Mouse (Mus musculus) left cerebral cortex, postnatal 36 days (tissue): ENCODE results near the gene Hist2h2aa2. TPM values are rescaled to one million over a fixed set of nuclear protein-coding genes. Genes with fewer than 3 reads are reported as not detected.
A peak's percentile ranks its signal among the peaks of the same experiment; 100 is the strongest.
"Not testable (repeated sequence)": the region's sequence is repeated elsewhere in the genome, so short reads cannot be mapped to it uniquely, and the experiment has no call there.

Source experiments
- DNase-seq, 2 experiments: peaks; one replicate each; pipeline ENCODE4 v3.0.0; 2021 to 2022; ENCODE audit warnings: low spot score in 2 of 2, mixed read lengths in 1 of 2
- intact Hi-C: fragments of 180-260 bp; cut with DNase I; formaldehyde crosslinking; loops from one replicate; pipeline ENCODE4 v1.15.1; 2025
- total RNA-seq, 2 experiments: library from RNA; stranded (reverse); gene quantifications; 2 replicates each; pipeline ENCODE4 v1.2.3; 2021

Gene Hist2h2aa2
- total RNA-seq, 2 experiments from 2014 or later: 204 to 210 TPM

GRCm38 (mm10) chr3:96240799-96241197, 722 bp upstream of the Hist2h2aa2 start:
- intact Hi-C loops: no loop called here
- no peak for DNase-seq

DNA sequence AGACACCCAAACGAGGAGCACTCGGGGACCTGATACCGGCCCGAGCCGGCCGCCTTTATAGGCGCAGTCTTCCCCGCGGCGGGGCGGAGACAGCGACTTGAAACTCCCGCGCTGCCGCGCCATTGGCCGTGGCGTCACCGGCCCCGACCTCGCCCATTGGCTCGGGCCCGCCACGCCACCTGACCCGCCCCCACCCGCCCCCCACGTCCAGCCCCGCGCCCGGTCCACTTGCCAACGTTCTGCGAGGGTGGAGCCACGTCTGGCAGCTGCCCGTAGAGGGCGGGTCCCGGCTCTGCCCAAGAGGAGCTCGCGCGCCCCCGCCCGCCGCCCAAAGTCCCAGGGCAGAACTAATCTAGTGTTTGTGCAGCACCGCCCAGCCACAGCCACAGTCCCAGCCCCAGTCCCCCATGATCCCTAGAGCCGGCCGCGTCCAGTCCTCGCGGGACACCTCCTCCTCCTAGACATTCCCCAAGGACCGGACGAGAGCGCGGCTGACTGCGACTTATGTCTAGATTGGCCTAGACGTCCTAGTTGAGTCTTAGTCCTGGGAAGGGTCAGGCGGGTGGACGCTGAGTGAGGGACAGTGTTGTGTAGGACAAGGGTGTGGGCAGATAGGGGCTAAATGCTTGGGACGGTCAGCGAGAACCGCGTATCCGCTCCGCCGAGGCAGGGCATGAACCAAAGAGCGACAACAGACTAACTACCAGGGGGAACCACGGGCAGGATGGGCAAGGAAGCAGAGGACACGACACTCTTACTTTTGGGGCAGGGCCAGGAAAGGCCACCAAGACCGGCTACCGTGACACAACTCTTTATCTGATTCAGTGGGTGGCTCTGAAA, 902 bp downstream of the Hist2h2aa2 start, which contains the start of gene Hist2h3c2:
Hist2h3c2 (minus strand) TSS at position 174 of the 840 bp plus-strand sequence.
- intact Hi-C loops: not testable (repeated sequence)
- DNase-seq: peak; percentile 45 to 66

DNA sequence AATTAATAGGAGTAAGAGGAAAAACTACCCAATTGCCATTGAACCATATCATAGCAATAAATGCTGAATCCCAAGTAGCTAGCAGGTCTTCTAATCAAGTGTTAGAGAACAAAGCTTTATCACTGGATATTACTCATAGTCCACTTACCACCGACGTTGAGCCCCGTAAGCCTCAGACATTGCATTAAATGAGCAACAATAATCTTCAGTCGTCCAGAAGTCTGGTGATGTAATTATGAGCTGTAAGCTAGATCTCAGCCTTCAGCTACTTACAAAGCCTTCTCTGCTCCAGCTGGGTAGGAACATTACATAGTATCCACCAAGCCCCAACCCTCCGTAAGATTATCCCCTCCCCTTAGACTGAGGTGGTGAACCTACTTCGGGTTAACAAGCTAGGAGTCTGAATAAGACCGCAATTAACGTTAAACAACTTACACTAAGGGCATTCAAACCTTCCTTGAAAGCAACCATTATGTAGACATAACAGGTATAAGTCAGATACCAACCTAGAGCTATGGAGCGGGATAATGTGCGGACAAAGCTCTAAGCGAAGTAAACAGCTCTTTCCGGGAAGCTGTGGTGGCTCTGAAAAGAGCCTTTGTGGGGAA, 2.1 kb downstream of the Hist2h2aa2 start:
- intact Hi-C loops: no loop called here
- no peak for DNase-seq

DNA sequence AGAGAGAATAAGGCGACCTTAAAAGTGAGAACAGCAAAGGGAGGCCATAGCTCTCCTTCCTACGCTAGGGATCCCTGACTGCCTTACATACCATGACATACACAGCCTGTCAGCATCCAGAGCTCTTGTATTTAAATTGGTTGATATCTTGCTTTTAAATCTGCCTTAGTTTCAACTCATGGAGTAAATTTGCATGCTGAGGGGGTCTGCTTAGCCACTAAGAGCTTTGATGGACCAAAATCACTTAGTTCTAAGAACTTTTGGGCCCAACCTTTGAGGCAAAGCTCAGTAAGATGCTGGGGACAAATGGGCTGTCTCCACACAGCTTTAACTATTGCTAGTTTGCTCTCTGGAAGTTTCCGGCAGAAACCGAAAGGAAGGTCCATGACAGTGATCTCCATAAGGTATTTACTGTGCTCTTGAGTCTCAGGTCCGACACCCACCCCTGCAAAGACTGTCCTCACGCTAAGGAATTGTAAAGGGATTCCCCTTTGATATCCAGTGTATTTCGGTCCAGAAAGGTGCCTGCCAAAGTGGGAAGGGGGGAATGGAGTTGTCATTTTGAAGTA, 2.7 kb downstream of the Hist2h2aa2 start:
- no peak for DNase-seq
- intact Hi-C loops: no loop called here

DNA sequence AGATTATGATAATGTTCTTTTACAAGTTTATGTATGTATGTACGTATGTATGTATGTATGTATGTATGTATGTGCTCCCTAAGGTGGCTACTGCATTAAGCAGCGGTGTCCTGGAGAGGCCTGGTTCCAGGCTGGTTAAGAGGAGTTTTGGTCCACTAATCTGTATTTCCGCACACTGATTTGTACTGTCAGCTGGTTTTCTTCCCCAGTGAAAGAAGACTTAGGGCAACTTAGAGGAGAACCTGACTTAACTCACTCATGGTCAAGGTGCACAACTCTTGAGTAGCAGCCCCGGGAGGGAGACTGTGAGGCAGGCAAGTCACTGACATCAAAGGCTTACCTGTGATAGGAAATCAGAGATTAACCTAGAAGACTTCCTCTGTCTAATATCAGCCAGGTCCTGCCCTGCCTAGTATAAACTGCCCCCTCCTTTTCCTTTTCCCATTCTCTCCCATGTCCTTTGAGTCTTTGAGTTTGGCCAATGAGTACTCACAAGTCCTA, 3.2 kb downstream of the Hist2h2aa2 start:
- DNase-seq: no peak
- intact Hi-C loops: no loop called here

DNA sequence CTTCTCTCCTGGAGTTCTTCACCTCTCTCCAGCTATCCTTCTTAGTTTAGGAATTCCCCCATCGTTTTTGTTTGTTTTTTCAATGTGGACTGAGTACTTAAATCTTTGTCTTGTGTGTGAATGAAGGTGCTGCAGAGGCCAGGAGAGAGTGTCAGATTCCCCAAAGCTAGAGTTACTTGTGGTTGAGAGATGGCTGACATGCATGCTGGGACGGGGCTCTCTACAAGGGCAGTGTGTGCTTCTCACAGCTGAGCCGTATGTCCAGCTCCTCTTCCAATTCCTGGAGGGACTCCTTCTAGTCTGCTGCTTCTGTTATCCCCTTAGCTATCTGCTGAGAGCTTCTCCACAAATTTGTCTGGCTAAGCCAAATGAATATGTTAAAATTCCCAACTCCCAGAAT, 4.2 kb downstream of the Hist2h2aa2 start:
- intact Hi-C loops: no loop called here
- no peak for DNase-seq

GRCm38 (mm10) chr3:96234914-96235313, 5.2 kb downstream of the Hist2h2aa2 start:
- intact Hi-C loops: no loop called here
- no peak for DNase-seq

- DNase-seq: no peak
- intact Hi-C loops: no loop called here
Measured at GRCm38 (mm10) chr3:96231758-96232120, 8.3 kb downstream of the Hist2h2aa2 start.

- intact Hi-C loops: no loop called here
- DNase-seq: no peak
Measured at GRCm38 (mm10) chr3:96230910-96231757, 8.9 kb downstream of the Hist2h2aa2 start.

DNA sequence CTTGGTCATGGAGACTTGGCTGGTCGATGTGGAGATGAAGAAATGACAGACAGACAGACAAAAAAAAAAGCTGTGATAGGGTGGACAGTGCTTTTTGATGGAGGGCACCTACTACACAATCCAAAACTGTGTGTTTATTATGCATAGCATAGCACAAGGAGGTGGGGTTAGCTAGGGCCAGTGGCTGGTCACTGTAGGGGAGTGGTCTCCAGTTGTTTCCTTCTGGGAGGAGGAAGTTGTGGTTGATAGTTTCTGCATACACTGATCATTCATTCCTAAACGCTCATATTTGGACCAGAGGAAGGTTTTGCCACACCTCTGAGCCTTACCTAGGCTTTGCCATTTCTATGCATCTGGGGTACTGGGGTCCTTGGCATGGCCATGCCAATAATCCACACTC, 9.7 kb downstream of the Hist2h2aa2 start:
- intact Hi-C loops: no loop called here

GRCm38 (mm10) chr3:96228828-96229227, 11.2 kb downstream of the Hist2h2aa2 start:
- intact Hi-C loops: no loop called here
- DNase-seq: no peak

More for the DNA sequence above, 9.7 kb downstream of the Hist2h2aa2 start:
- DNase-seq: no peak

- no peak for DNase-seq
Measured at GRCm38 (mm10) chr3:96226695-96227648, 13.1 kb downstream of the Hist2h2aa2 start.

DNA sequence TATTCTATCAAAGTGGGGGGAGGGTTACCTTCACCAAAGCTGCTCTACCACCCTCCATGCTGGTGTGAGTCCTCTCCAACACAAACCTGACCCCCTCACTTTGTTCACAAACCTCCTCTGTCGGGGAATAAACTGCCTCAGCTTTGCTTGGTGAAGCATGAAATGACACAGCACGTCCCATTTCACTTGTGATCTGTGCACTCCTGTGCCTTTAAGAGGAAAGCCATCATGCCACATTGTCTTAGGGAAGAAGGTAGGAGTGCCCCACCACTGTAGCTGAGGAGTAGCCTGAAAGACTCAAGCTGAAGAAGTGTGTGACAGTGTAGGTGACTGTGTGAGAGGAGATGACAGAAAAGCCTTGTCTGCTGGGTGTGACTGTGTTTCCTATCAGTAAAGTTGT, 14.7 kb downstream of the Hist2h2aa2 start:
- intact Hi-C loops: no loop called here
- no peak for DNase-seq

More at GRCm38 (mm10) chr3:96226695-96227648, 13.1 kb downstream of the Hist2h2aa2 start:
- intact Hi-C loops: no loop called here

DNA sequence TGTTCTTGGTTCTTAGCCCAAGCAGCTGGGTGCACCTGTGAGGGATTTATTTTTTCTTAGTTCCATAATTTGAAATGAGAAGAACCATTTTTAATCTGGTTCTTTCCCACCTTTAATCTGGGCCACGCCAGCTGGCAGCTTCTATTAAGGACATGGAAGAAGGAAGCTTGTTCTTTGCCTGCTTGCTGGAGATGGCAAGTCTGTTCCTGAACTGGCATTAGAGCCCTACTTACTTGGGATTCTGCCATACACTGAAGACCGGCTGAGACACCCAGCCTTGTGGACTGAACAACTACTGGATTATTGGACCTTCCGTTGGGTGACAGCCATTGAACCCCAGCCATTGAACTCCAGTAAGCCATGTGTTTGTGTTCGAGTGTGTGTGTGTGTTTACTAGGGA, 17.3 kb downstream of the Hist2h2aa2 start:
- DNase-seq: no peak
- intact Hi-C loops: no loop called here

DNA sequence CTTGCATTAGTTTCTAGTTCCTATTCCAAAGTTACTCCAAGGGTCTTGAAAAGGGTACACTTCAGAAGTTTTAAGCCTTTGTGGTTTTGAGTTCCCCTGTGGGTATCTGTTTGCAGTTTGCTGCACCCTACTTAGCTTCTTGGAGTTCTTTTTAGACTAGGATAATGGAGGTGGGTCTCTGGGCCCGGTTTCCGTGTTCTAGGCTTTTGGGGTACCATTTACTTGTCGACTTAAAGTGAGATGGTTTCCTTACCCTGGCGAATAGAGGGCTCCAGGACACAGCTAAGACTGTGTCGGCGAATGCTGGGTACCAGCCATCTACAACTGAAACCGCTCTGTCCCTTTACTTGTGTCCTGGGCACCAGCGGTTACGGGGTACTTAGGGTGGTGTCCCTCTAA, 18.4 kb downstream of the Hist2h2aa2 start:
- no peak for DNase-seq
- intact Hi-C loops: loop anchor here (2.0 kb wide), 2 partner anchors 23 to 41 kb away; partner anchors contain the start of genes Hist2h2aa1 and Hist2h4

DNA sequence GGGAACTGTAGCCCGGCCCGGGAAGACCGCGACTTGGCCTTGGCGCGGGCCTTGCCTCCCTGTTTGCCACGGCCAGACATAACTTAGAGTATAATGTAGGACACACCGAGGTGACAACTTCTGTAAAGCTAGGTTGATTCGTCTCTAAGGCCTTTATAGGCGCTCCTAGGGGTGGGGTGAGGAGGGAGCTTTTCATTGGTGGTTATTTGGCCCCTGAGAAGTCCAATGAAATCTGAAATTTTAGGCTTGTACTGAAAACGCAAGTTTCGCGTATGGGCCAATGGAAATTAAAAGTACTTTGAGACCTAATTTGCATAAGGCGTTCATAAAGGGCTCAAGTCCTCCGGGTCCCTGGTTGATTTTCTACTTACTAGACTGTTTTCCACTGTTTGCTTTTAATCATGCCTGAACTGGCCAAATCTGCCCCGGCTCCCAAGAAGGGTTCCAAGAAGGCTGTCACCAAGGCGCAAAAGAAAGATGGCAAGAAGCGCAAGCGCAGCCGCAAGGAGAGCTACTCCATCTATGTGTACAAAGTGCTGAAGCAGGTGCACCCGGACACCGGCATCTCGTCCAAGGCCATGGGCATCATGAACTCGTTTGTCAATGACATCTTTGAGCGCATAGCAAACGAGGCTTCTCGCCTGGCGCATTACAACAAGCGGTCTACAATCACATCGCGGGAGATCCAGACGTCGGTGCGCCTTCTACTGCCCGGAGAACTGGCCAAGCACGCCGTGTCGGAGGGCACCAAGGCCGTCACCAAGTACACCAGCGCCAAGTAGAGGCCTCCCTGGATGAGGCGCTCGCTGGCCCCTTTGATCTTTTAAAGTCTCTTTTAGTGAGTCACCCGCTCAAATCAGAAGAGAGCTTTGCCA, 19.1 kb downstream of the Hist2h2aa2 start, which contains the start of the genes Hist2h2ac and Hist2h2be:
Hist2h2ac (minus strand) TSS at position 116 of the 875 bp plus-strand sequence.
Hist2h2be (plus strand) TSS at position 355 of the 875 bp plus-strand sequence.
- DNase-seq: peak; percentile 83 to 87
- intact Hi-C loops: loop anchor here (2.0 kb wide), 2 partner anchors 24 to 42 kb away; partner anchors contain the start of genes Hist2h2aa1 and Hist2h4

DNA sequence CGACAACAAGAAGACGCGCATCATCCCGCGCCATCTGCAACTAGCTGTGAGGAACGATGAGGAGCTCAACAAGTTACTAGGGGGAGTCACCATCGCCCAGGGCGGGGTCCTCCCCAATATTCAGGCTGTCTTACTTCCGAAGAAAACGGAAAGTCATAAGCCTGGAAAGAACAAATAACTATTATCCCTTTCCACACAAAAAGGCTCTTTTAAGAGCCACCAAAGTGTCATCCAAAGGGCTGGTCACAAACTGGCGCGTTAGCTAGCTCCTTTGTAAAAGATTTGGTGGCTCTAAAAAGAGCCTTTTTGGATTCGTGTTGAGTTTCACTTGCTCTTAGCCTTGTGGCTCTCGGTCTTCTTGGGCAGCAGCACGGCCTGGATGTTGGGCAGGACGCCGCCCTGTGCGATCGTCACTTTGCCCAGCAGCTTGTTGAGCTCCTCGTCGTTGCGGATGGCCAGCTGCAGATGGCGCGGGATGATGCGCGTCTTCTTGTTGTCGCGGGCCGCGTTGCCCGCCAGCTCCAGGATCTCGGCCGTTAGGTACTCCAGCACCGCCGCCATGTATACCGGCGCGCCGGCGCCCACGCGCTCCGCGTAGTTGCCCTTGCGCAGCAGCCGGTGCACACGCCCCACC, 19.8 kb downstream of the Hist2h2aa2 start:
- not testable (repeated sequence) for DNase-seq
- intact Hi-C loops: loop anchor here (2.0 kb wide), 2 partner anchors 25 to 43 kb away; partner anchors contain the start of genes Hist2h2aa1 and Hist2h4
